Mouse (Mus musculus) liver, adult (tissue): ENCODE measurements around the gene Gm8369.
"Not testable (repeated sequence)": the region's sequence is repeated elsewhere in the genome, so short reads cannot be mapped to it uniquely, and the experiment has no call there.

Source experiments
- GATA4 ChIP-seq: IDR thresholded peaks from 2 replicates; pipeline ENCODE4 v1.6.1; 2014; ENCODE audit warnings: mild to moderate bottlenecking, low read length; ENCODE audit not compliant: insufficient replicate concordance

Gene Gm8369

GRCm38 (mm10) chr19:11485746-11486145 is at the start of gene Gm8369:
Gene Gm8369, plus strand, starts transcription at chr19:11485938.
- no peak for TF ChIP-seq GATA4

GRCm38 (mm10) chr19:11443338-11443737 is 42.4 kb upstream of the Gm8369 start, which contains the start of gene Ms4a4b:
Gene Ms4a4b, plus strand, starts transcription at chr19:11443553.
- no peak for TF ChIP-seq GATA4

GRCm38 (mm10) chr19:11443964-11444363 is 41.8 kb upstream of the Gm8369 start:
- no peak for TF ChIP-seq GATA4

- no peak for TF ChIP-seq GATA4
These were observed 38.5 kb upstream of the Gm8369 start for GRCm38 (mm10) chr19:11447238-11447637.

GRCm38 (mm10) chr19:11466471-11466870 is 19.3 kb upstream of the Gm8369 start:
- TF ChIP-seq GATA4 = no peak

- TF ChIP-seq GATA4 = not testable (repeated sequence)
These were observed 16.5 kb upstream of the Gm8369 start, which contains the start of gene Ms4a6c for GRCm38 (mm10) chr19:11469215-11469614. Gene Ms4a6c, plus strand, starts transcription at chr19:11469366.

GRCm38 (mm10) chr19:11479714-11480113 is 6.0 kb upstream of the Gm8369 start:
- TF ChIP-seq GATA4 = no peak

- TF ChIP-seq GATA4 = no peak
These were observed 3.1 kb upstream of the Gm8369 start for GRCm38 (mm10) chr19:11482684-11483083.

GRCm38 (mm10) chr19:11483941-11484340 is 1.8 kb upstream of the Gm8369 start:
- TF ChIP-seq GATA4 = no peak

GRCm38 (mm10) chr19:11484388-11484787 is 1.4 kb upstream of the Gm8369 start:
- TF ChIP-seq GATA4 = no peak

GRCm38 (mm10) chr19:11485266-11485665 is 472 bp upstream of the Gm8369 start:
- no peak for TF ChIP-seq GATA4

- no peak for TF ChIP-seq GATA4
These were observed 861 bp downstream of the Gm8369 start for GRCm38 (mm10) chr19:11486599-11486998.

GRCm38 (mm10) chr19:11491406-11492189 is 5.9 kb downstream of the Gm8369 start:
- TF ChIP-seq GATA4 = no peak

GRCm38 (mm10) chr19:11492671-11493070 is 6.9 kb downstream of the Gm8369 start:
- no peak for TF ChIP-seq GATA4

GRCm38 (mm10) chr19:11494519-11494918 is 8.8 kb downstream of the Gm8369 start:
- TF ChIP-seq GATA4 = no peak

GRCm38 (mm10) chr19:11496361-11496760 is 10.6 kb downstream of the Gm8369 start:
- no peak for TF ChIP-seq GATA4

GRCm38 (mm10) chr19:11500796-11501195 is 15.1 kb downstream of the Gm8369 start:
- no peak for TF ChIP-seq GATA4
